9 mouse cellular contexts compared by ENCODE assay signal in the genomic region with DNA sequence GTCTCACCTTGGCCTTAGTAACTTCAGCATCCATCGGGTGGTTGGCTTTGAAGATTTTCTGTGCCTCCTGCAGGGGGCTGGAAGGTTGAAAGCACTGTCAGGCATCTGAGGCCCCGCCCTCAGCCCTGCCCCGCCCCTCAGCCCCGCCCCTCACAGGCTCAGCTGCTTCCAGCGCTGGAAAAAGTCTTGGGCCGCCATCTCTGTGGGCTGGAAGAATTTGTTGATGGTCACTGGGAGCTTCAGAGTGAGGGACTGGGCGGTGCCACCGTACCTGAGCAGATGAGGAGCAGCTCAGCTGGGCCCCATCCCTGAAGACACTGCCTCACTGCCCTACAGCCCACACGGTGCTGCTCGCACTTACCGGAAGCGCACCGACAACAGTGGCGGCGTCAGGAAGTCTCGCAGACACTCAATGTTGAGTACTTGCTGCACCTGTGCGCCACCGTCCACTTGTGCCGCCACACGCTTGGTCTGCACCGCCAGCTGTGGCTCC. TPM values are rescaled to one million over a fixed set of nuclear protein-coding genes. Genes with fewer than 3 reads are reported as not detected.
DNase-seq lines count a peak whose midpoint lies in the region; ATAC-seq lines count a peak whose summit lies in the region.
"Had no signal": no experiment of that assay in that cellular context is flagged by ENCODE, and none has a peak within 500 bp of the region (broad histone marks: within the 10 kb centered on the region; RNA-seq: fewer than 3 reads in every experiment).

No protein-coding gene starts in this region.

- 0 out of 2 replicates have a peak overlapping the region, but pooled peaks have one; percentile 16 for H3K9ac ChIP-seq in hindbrain, embryonic 14.5 days
- H3K9ac ChIP-seq in liver, embryonic 15.5 days: no peak overlapping the region
- peak overlapping the region; percentile 22; the same call in 1 of the 2 replicates for H3K9ac ChIP-seq in neural tube, embryonic 11.5 days (ENCODE audit: low read length)

- peak; percentile 40 for DNase-seq in right cerebral cortex, postnatal 4 days
- no peak for DNase-seq in right cerebral cortex, postnatal 25 days
- peak; percentile 81 for DNase-seq in embryo, embryonic 10.5 days (ENCODE audit: low spot score)
- peak; percentile 41 for DNase-seq in hindbrain, embryonic 14.5 days (ENCODE audit: low spot score)
- peak; percentile 74 for DNase-seq in neural tube, embryonic 11.5 days (ENCODE audit: low spot score)
- DNase-seq in gastrocnemius, adult 18-20 months (ENCODE audit: low spot score): no peak
- DNase-seq in cerebellum, postnatal 10 days: no peak

- ATAC-seq in hindbrain, embryonic 14.5 days (ENCODE audit: low FRiP score): no peak
- peak; percentile 13; the same call in 1 of the 2 replicates for ATAC-seq in liver, embryonic 15.5 days (ENCODE audit: insufficient read depth)
- peak; percentile 33 for ATAC-seq in neural tube, embryonic 11.5 days (ENCODE audit: insufficient read depth, low FRiP score, low TSS enrichment)

- peaks cover 18% of the 10 kb centered on the region for H3K4me1 ChIP-seq in hindbrain, embryonic 14.5 days (replicated peaks; ENCODE audit: control insufficient read depth, insufficient read depth, low read length)
- peaks cover 56% of the 10 kb centered on the region for H3K4me1 ChIP-seq in liver, embryonic 15.5 days (replicated peaks)
- H3K4me1 ChIP-seq in neural tube, embryonic 11.5 days (ENCODE audit: control insufficient read depth, insufficient read depth, low read length): peaks cover 7% of the 10 kb centered on the region

- H3K27ac ChIP-seq in hindbrain, embryonic 14.5 days: peak overlapping the region; percentile 26; the same call in 1 of the 2 replicates
- no peak overlapping the region; the same call in 1 of the 2 replicates for H3K27ac ChIP-seq in liver, embryonic 15.5 days (replicated peaks)
- peak overlapping the region; percentile 39; the same call in 1 of the 2 replicates for H3K27ac ChIP-seq in neural tube, embryonic 11.5 days (ENCODE audit: low read depth, low read length)

- peaks cover 73% of the 10 kb centered on the region for H3K36me3 ChIP-seq in hindbrain, embryonic 14.5 days (replicated peaks; ENCODE audit: control insufficient read depth, insufficient read depth)
- peaks cover 77% of the 10 kb centered on the region for H3K36me3 ChIP-seq in liver, embryonic 15.5 days (replicated peaks)
- peaks cover 21% of the 10 kb centered on the region for H3K36me3 ChIP-seq in neural tube, embryonic 11.5 days (ENCODE audit: control insufficient read depth, insufficient read depth, low read length)

- H3K9me3 ChIP-seq in hindbrain, embryonic 14.5 days (ENCODE audit: control insufficient read depth, low read length): no peaks in the 10 kb centered on the region
- no peaks in the 10 kb centered on the region for H3K9me3 ChIP-seq in liver, embryonic 15.5 days (replicated peaks)
- H3K9me3 ChIP-seq in neural tube, embryonic 11.5 days (ENCODE audit: control insufficient read depth, low read length): no peaks in the 10 kb centered on the region

- WGBS in hindbrain, embryonic 14.5 days: 17% methylated on average over 21 of the region's 21 CpGs
- 13% methylated on average over 21 of the region's 21 CpGs for WGBS in liver, embryonic 15.5 days (ENCODE audit: insufficient replicate concordance)
- 17% methylated on average over 21 of the region's 21 CpGs for WGBS in neural tube, embryonic 11.5 days

- peak overlapping the region; percentile 39 for H3K4me2 ChIP-seq in hindbrain, embryonic 14.5 days (replicated peaks)
- peak overlapping the region; percentile 55 for H3K4me2 ChIP-seq in liver, embryonic 15.5 days
- peak overlapping the region; percentile 36 for H3K4me2 ChIP-seq in neural tube, embryonic 11.5 days (ENCODE audit: low read depth)

- H3K4me3 ChIP-seq in hindbrain, embryonic 14.5 days (replicated peaks; ENCODE audit: low read length): no peak overlapping the region; the same call in 1 of the 2 replicates
- peak overlapping the region; percentile 39 for H3K4me3 ChIP-seq in liver, embryonic 15.5 days (replicated peaks)
- H3K4me3 ChIP-seq in neural tube, embryonic 11.5 days (ENCODE audit: low read depth, low read length): no peak overlapping the region; the same call in 1 of the 2 replicates

- no peaks in the 10 kb centered on the region for H3K27me3 ChIP-seq in hindbrain, embryonic 14.5 days (ENCODE audit: control insufficient read depth, insufficient read depth, low read length)
- no peaks in the 10 kb centered on the region for H3K27me3 ChIP-seq in liver, embryonic 15.5 days
- no peaks in the 10 kb centered on the region for H3K27me3 ChIP-seq in neural tube, embryonic 11.5 days (ENCODE audit: control insufficient read depth, insufficient read depth, low read length)

RNA-seq across cellular contexts. Expression of gene Fuz, which starts 5.4 kb away (rescaled TPM):
- polyA plus RNA-seq in hindbrain, embryonic 14.5 days (2014; fragmentation: Nextera tagmentation; extraction: Ambion mirVana): 15.9 and 16.0 TPM in 2 replicates
- polyA plus RNA-seq in liver, embryonic 15.5 days (2015; fragmentation: Nextera tagmentation; extraction: Ambion mirVana): 6.7 and 6.9 TPM in 2 replicates
- polyA plus RNA-seq in neural tube, embryonic 11.5 days (2014; fragmentation: Nextera tagmentation; extraction: Ambion mirVana): 18.7 and 20.0 TPM in 2 replicates
- total RNA-seq in gastrocnemius, adult 18-20 months (2021): 10 to 100 TPM; 16.6 to 17.6 TPM

RNA-seq across cellular contexts. Expression of gene Med25, which starts 8.8 kb away (rescaled TPM):
- polyA plus RNA-seq in hindbrain, embryonic 14.5 days (2014; fragmentation: Nextera tagmentation; extraction: Ambion mirVana): 87.5 and 90.6 TPM in 2 replicates
- 46.8 and 56.2 TPM in 2 replicates for polyA plus RNA-seq in liver, embryonic 15.5 days (2015; fragmentation: Nextera tagmentation; extraction: Ambion mirVana)
- polyA plus RNA-seq in neural tube, embryonic 11.5 days (2014; fragmentation: Nextera tagmentation; extraction: Ambion mirVana): 87.7 and 93.1 TPM in 2 replicates
- total RNA-seq in gastrocnemius, adult 18-20 months (2021): 10 to 100 TPM; 60.5 to 62.8 TPM

RNA-seq across cellular contexts. Expression of gene Ap2a1, which starts 28.0 kb away (rescaled TPM):
- 123 and 135 TPM in 2 replicates for polyA plus RNA-seq in hindbrain, embryonic 14.5 days (2014; fragmentation: Nextera tagmentation; extraction: Ambion mirVana)
- 69.1 and 70.9 TPM in 2 replicates for polyA plus RNA-seq in liver, embryonic 15.5 days (2015; fragmentation: Nextera tagmentation; extraction: Ambion mirVana)
- 92.5 and 95.0 TPM in 2 replicates for polyA plus RNA-seq in neural tube, embryonic 11.5 days (2014; fragmentation: Nextera tagmentation; extraction: Ambion mirVana)
- total RNA-seq in gastrocnemius, adult 18-20 months (2021): 10 to 100 TPM; 59.8 to 64.4 TPM

RNA-seq across cellular contexts. Expression of gene Ptov1, which starts 31.7 kb away (rescaled TPM):
- 430 and 454 TPM in 2 replicates for polyA plus RNA-seq in hindbrain, embryonic 14.5 days (2014; fragmentation: Nextera tagmentation; extraction: Ambion mirVana)
- 54.1 and 59.1 TPM in 2 replicates for polyA plus RNA-seq in liver, embryonic 15.5 days (2015; fragmentation: Nextera tagmentation; extraction: Ambion mirVana)
- 418 and 419 TPM in 2 replicates for polyA plus RNA-seq in neural tube, embryonic 11.5 days (2014; fragmentation: Nextera tagmentation; extraction: Ambion mirVana)
- total RNA-seq in gastrocnemius, adult 18-20 months (2021): 100 to 1,000 TPM; 143 to 148 TPM

RNA-seq across cellular contexts. Expression of gene Tsks, which starts 41.7 kb away (rescaled TPM):
- polyA plus RNA-seq in hindbrain, embryonic 14.5 days (2014; fragmentation: Nextera tagmentation; extraction: Ambion mirVana): 0.14 and 0.33 TPM in 2 replicates
- 0.08 TPM in 1 of 2 replicates, not detected in the other for polyA plus RNA-seq in liver, embryonic 15.5 days (2015; fragmentation: Nextera tagmentation; extraction: Ambion mirVana)
- polyA plus RNA-seq in neural tube, embryonic 11.5 days (2014; fragmentation: Nextera tagmentation; extraction: Ambion mirVana): 0.27 TPM in 1 of 2 replicates, not detected in the other
- not detected for total RNA-seq in gastrocnemius, adult 18-20 months (2021)
- total RNA-seq: heart, adult 18-20 months had no signal

Comparison
In these comparisons a context has a peak if more than half of its experiments do, and no peak if none do; other contexts are left out.
1. DNase-seq: peak in right cerebral cortex, postnatal 4 days (single experiment), embryo, embryonic 10.5 days (single experiment), hindbrain, embryonic 14.5 days (single experiment) and neural tube, embryonic 11.5 days (single experiment); none in right cerebral cortex, postnatal 25 days (single experiment), gastrocnemius, adult 18-20 months (single experiment) and cerebellum, postnatal 10 days (0 of 2).
2. Peak in every context shown above with its lines, with median percentiles within 50 percentile points of each other: H3K4me2 ChIP-seq.